Comparison of ENCODE assay signal across 11 mouse cellular contexts in the genomic region with DNA sequence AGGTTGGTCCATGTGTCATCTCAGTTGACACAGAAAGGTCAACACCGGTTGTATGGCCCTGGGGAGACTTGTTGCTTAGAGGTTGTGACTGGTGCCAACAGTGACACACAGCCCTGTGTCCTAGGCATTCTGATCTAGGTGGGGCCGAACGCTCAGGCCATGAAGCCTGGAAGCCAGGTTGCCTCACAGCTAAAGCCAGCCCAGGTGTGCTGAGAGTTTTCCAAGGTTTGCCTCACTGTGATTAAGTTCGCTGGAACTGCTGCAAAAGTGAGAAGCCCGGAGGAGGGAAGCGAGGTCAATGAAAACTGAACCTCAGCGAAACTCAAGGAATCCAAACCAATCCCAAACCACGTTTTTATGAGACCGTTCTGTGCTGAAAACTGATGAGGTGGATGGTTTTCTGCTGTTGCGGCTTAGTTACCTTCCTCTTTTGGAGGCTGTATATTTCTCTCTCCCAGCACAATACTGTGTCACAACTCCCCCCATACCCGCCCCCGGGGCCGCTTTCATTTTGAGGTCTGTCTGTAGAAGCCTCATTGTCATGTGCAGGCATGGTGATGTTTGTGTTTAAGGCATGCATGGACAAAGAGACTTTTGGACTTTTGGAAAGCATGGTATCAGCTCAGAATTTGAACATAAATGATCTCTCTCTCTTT. TPM values are rescaled to one million over a fixed set of nuclear protein-coding genes. Genes with fewer than 3 reads are reported as not detected.
A peak's percentile ranks its signal among the peaks of the same experiment; 100 is the strongest.
DNase-seq lines count a peak whose midpoint lies in the region; ATAC-seq and TF ChIP-seq lines count a peak whose summit lies in the region.
"Had no signal": no experiment of that assay in that cellular context is flagged by ENCODE, and none has a peak within 500 bp of the region (broad histone marks: within the 10 kb centered on the region; RNA-seq: fewer than 3 reads in every experiment).

No protein-coding gene starts in this region.

- peak; percentile 24 to 32 for DNase-seq in heart, adult 2 months
- no peak for DNase-seq in heart, adult 8-10 months (ENCODE audit: low spot score)
- DNase-seq in ovary, postnatal 36 days (ENCODE audit: low spot score), result no peak
- DNase-seq in cerebellum, adult 9-10 months, result no peak
- no peak for DNase-seq in MN1 (ENCODE audit: low spot score)

- TF ChIP-seq EP300 in heart, adult 2 months (IDR thresholded peaks at IDR 0.05; ENCODE audit: insufficient read depth, low read depth, low read length), result no peak

- intact Hi-C loops in heart, adult 2 months (cut with DNase I), result loop anchor here (5.0 kb wide), 1 partner anchor 53 kb away; no protein-coding TSS in a partner anchor

- WGBS in heart, adult 2 months, result 84% methylated on average over 13 of the region's 13 CpGs
- 23% methylated on average over 13 of the region's 13 CpGs for whole genome bisulfite sequencing in bone marrow, adult 2 months

- no peak overlapping the region for H3K9ac ChIP-seq in heart, adult 2 months (ENCODE audit: low read depth, low read length)
- H3K9ac ChIP-seq: forebrain, embryonic 12.5 days; kidney, embryonic 15.5 days had no signal

- H3K79me2 ChIP-seq in heart, adult 2 months (replicated peaks; ENCODE audit: control insufficient read depth, insufficient read depth, low read length), result no peaks in the 10 kb centered on the region

- ATAC-seq in granulocyte monocyte progenitor cell, adult 5-6 weeks (replicated peaks; ENCODE audit: poor library complexity, severe bottlenecking), result peak; percentile 77
- ATAC-seq in neutrophil, adult 5-6 weeks (ENCODE audit: extremely low read depth, insufficient number of reproducible peaks, low FRiP score, poor library complexity, severe bottlenecking), result peak; percentile 27; the same call in 1 of the 2 replicates
- ATAC-seq: Patski had no signal

- no peak for TF ChIP-seq CTCF in heart, adult 2 months (IDR thresholded peaks at IDR 0.05)
- no peak for TF ChIP-seq CTCF in bone marrow, adult 2 months (IDR thresholded peaks at IDR 0.05; ENCODE audit: control insufficient read depth, insufficient read depth, low read length)

- H3K27ac ChIP-seq in heart, adult 2 months, result peak overlapping the region; percentile 70
- peak overlapping the region; percentile 85 for H3K27ac ChIP-seq in bone marrow, adult 2 months (ENCODE audit: control insufficient read depth, insufficient read depth, low read depth, low read length, poor library complexity)
- H3K27ac ChIP-seq: forebrain, embryonic 12.5 days; kidney, embryonic 15.5 days had no signal

- no peaks in the 10 kb centered on the region for H3K36me3 ChIP-seq in heart, adult 2 months (ENCODE audit: control insufficient read depth, insufficient read depth, low read length)
- H3K36me3 ChIP-seq: forebrain, embryonic 12.5 days; kidney, embryonic 15.5 days had no signal

- no peaks in the 10 kb centered on the region for H3K27me3 ChIP-seq in heart, adult 2 months (ENCODE audit: control insufficient read depth, insufficient read depth, low read length)
- H3K27me3 ChIP-seq: forebrain, embryonic 12.5 days; kidney, embryonic 15.5 days; Patski had no signal

- no peak overlapping the region for H3K4me3 ChIP-seq in heart, adult 2 months
- no peak overlapping the region for H3K4me3 ChIP-seq in bone marrow, adult 2 months (replicated peaks; ENCODE audit: control insufficient read depth, low read depth, low read length)
- H3K4me3 ChIP-seq: forebrain, embryonic 12.5 days; kidney, embryonic 15.5 days had no signal

- no peak for TF ChIP-seq POLR2A in heart, adult 2 months (IDR thresholded peaks at IDR 0.05; ENCODE audit: insufficient read depth, low read depth, low read length)
- TF ChIP-seq POLR2A in bone marrow, adult 2 months (IDR thresholded peaks at IDR 0.05; ENCODE audit: borderline replicate concordance, control insufficient read depth, low read depth, low read length), result no peak

- H3K4me1 ChIP-seq in heart, adult 2 months (ENCODE audit: control insufficient read depth, insufficient read depth, low read length), result no peaks in the 10 kb centered on the region; the same call in 1 of the 2 replicates
- H3K4me1 ChIP-seq in bone marrow, adult 2 months (ENCODE audit: control insufficient read depth, insufficient read depth, low read length), result peaks cover 5% of the 10 kb centered on the region
- H3K4me1 ChIP-seq: forebrain, embryonic 12.5 days had no signal

RNA-seq across cellular contexts. Expression of a gene that starts 56.2 kb away (rescaled TPM):
- total RNA-seq in heart, adult 2 months (2021), result 10 to 100 TPM; 26.3 to 32.7 TPM
- 9.7 and 15.8 TPM in 2 replicates for polyA plus RNA-seq in heart, adult 2 months (2012; rRNA removed)
- total RNA-seq in heart, adult 8-10 months (2022), result 10 to 100 TPM; 20.7 to 32.9 (median 27.6) TPM
- polyA plus RNA-seq in bone marrow, adult 2 months (2011; ENCODE audit: insufficient read depth, insufficient read length, low replicate concordance, missing spikeins), result 19.7 and 44.2 TPM in 2 replicates
- 5.1 TPM in 2 replicates for total RNA-seq in granulocyte monocyte progenitor cell, adult 5-6 weeks (2014; fragmentation: Nextera tagmentation)
- total RNA-seq in granulocyte monocyte progenitor cell, adult 5-6 weeks (2017), result 8.5 and 10.1 TPM in 2 replicates
- 241 and 271 TPM in 2 replicates for total RNA-seq in neutrophil, adult 5-6 weeks (2017)

Comparison
In these comparisons a context has a peak if more than half of its experiments do, and no peak if none do; other contexts are left out.
1. DNase-seq: peak in heart, adult 2 months (2 of 2); none in heart, adult 8-10 months (single experiment), ovary, postnatal 36 days (single experiment), cerebellum, adult 9-10 months (single experiment) and MN1 (single experiment).